Mouse (Mus musculus): ENCODE data around the gene Klhl2. TPM values are rescaled to one million over a fixed set of nuclear protein-coding genes. Genes with fewer than 3 reads are reported as not detected.

The Klhl2 gene
- polyA plus RNA-seq, 1 experiment from 2014 or later: 6.7 TPM

- Histone ChIP-seq H3K9me3 (ENCODE audit: low read length) (no peaks in the 10 kb centered on the region), H3K27ac (ENCODE audit: low read length) (no peak overlapping the region), H3K36me3 (ENCODE audit: insufficient read depth, low read length) (no peaks in the 10 kb centered on the region), H3K4me1 (ENCODE audit: insufficient read depth, low read length) (0 out of 2 replicates have a peak, but pooled peaks cover 7% of the 10 kb centered on the region), H3K4me2 (replicated peaks; ENCODE audit: low read depth, low read length) (no peak overlapping the region), H3K27me3 (ENCODE audit: insufficient read depth, low read length) (no peaks in the 10 kb centered on the region), H3K4me3 (ENCODE audit: low read length) (no peak overlapping the region), H3K9ac (replicated peaks; ENCODE audit: low read length) (no peak overlapping the region)
- no peak for ATAC-seq (ENCODE audit: low FRiP score, low TSS enrichment)
- WGBS: 85% methylated on average over 6 of the region's 6 CpGs
Measured at GRCm38 (mm10) chr8:64690845-64691244, 159.0 kb downstream of the Klhl2 start.

DNA sequence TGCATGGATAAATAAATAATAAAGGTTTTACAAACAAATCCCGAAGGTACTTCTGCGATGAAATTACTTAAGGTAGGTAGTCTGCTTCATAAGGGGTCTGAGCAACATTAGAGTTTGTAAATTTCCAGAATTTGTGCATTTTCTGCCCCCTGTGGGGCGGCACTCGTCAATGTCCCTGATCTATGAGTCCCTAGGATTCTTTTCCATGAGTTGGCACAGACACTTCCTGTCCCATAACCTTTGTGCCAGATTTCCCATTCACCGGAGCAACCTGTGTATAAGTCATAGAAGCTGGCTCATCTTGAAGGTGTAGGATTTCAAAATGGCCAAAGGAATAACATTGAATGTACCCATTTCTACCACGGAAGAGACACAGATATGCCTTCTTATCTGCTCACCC, 159.5 kb downstream of the Klhl2 start:
- Histone ChIP-seq H3K27ac (ENCODE audit: low read length) (no peak overlapping the region), H3K9ac (replicated peaks; ENCODE audit: low read length) (no peak overlapping the region), H3K4me1 (ENCODE audit: insufficient read depth, low read length) (0 out of 2 replicates have a peak, but pooled peaks cover 7% of the 10 kb centered on the region), H3K27me3 (ENCODE audit: insufficient read depth, low read length) (no peaks in the 10 kb centered on the region), H3K4me3 (ENCODE audit: low read length) (no peak overlapping the region), H3K36me3 (ENCODE audit: insufficient read depth, low read length) (no peaks in the 10 kb centered on the region), H3K9me3 (ENCODE audit: low read length) (no peaks in the 10 kb centered on the region), H3K4me2 (replicated peaks; ENCODE audit: low read depth, low read length) (no peak overlapping the region)
- no peak for ATAC-seq (ENCODE audit: low FRiP score, low TSS enrichment)
- 81% methylated on average over 6 of the region's 6 CpGs for WGBS

Other genes starting within 250 kb of the Klhl2 start
- 66.8 and 67.6 TPM in 2 replicates for gene Cpe, start 157.0 kb downstream of the Klhl2 start, polyA plus RNA-seq (2015; fragmentation: Nextera tagmentation; extraction: Ambion mirVana)
- gene Msmo1, start 116.2 kb downstream of the Klhl2 start, polyA plus RNA-seq (2015; fragmentation: Nextera tagmentation; extraction: Ambion mirVana): 73.8 and 82.0 TPM in 2 replicates
- 33.1 and 34.4 TPM in 2 replicates for gene Tmem192, start 97.2 kb upstream of the Klhl2 start, polyA plus RNA-seq (2015; fragmentation: Nextera tagmentation; extraction: Ambion mirVana)
- 0.09 TPM in 1 of 2 replicates, not detected in the other for gene Trim75, start 137.8 kb upstream of the Klhl2 start, polyA plus RNA-seq (2015; fragmentation: Nextera tagmentation; extraction: Ambion mirVana)
- gene Trim61, start 168.5 kb upstream of the Klhl2 start, polyA plus RNA-seq (2015; fragmentation: Nextera tagmentation; extraction: Ambion mirVana): 0.15 and 0.57 TPM in 2 replicates
- gene Trim60, start 168.6 kb upstream of the Klhl2 start, polyA plus RNA-seq (2015; fragmentation: Nextera tagmentation; extraction: Ambion mirVana): 0.07 and 0.08 TPM in 2 replicates
- 13.8 and 18.9 TPM in 2 replicates for gene Apela, start 187.3 kb upstream of the Klhl2 start, polyA plus RNA-seq (2015; fragmentation: Nextera tagmentation; extraction: Ambion mirVana)
- gene Gm10663, start 225.0 kb upstream of the Klhl2 start, polyA plus RNA-seq (2015; fragmentation: Nextera tagmentation; extraction: Ambion mirVana): not detected in 2 replicates

Measured in kidney, embryonic 16.5 days (tissue).